Mouse (Mus musculus) brain, embryonic 14.5 days (tissue): ENCODE results near the gene Hspa12a.

Source experiments
- CTCF ChIP-seq: fragments of 200-500 bp; IDR thresholded peaks from 2 replicates; pipeline ENCODE4 v1.5.1; 2012; ENCODE audit warnings: inconsistent platforms, mild to moderate bottlenecking, moderate library complexity, borderline replicate concordance; ENCODE audit not compliant: insufficient read depth, insufficient read length; ENCODE audit errors: extremely low read depth
- POLR2A ChIP-seq: fragments of 200-500 bp; IDR thresholded peaks from 2 replicates; pipeline ENCODE4 v1.6.1; 2012; ENCODE audit warnings: mild to moderate bottlenecking, inconsistent platforms, borderline replicate concordance; ENCODE audit not compliant: poor library complexity, insufficient read depth, insufficient read length, severe bottlenecking; ENCODE audit errors: extremely low read depth

DNA sequence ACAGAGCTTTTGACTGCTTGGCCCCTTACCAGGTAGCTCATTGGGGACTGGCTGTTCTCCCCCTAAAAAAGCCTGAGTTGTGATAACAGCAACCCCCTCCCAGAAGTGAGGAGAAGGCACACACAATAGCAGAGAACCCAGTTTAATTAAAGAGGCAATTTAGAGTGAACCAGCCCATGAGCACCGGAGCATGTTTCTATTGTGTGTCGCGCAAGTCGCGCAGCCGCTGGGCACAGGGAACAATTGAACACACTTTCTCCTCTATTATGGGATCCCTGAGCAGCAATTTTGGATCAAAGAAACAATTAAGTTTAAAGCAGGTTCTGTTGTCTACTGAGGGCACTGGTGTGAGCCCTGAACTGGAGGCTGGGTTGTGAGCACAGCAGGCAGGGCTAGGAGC, 176.1 kb downstream of the Hspa12a start:
- TF ChIP-seq POLR2A (no peak), CTCF (no peak)
